9 mouse cellular contexts compared by ENCODE assay signal in the genomic region with DNA sequence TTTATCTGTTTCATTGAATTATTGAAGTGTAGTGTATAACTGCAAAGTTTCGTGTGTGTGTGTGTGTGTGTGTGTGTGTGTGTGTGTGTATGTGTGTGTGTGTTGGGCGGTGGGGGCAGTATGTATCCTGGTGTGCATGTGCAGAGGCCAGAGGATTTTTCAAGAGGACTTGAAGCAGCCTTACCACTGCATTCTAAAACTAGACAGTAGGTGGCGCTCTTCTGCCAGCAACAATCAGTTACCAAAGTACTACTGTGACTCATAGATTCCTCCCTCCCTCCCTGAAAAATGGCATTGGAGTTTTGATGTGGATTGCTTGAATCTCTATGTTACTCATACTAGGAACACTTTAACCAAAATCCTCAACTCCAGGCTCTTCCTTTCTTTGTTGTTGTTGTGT. TPM values are rescaled to one million over a fixed set of nuclear protein-coding genes. Genes with fewer than 3 reads are reported as not detected.
DNase-seq lines count a peak whose midpoint lies in the region.
"Had no signal": no experiment of that assay in that cellular context is flagged by ENCODE, and none has a peak within 500 bp of the region (broad histone marks: within the 10 kb centered on the region; RNA-seq: fewer than 3 reads in every experiment).

No protein-coding gene starts in this region.

- peak; percentile 36 to 39 for DNase-seq in urinary bladder, adult 18-20 months (ENCODE audit: low spot score in 2 of 2)
- no peak for DNase-seq in urinary bladder, adult 2 months (ENCODE audit: low spot score)
- peak; percentile 81 to 86 for DNase-seq in cerebellum, postnatal 14 days
- DNase-seq in gastrocnemius, adult 8-10 months (ENCODE audit: low spot score in 2 of 2) = peak; percentile 68 to 77
- peak; percentile 74 for DNase-seq in kidney, adult 11 months
- peak; percentile 88 to 94 for DNase-seq in left cerebral cortex, postnatal 25 days (ENCODE audit: low spot score in 2 of 2)
- peak; percentile 96 for DNase-seq in naive thymus-derived CD4-positive, alpha-beta T cell, adult 2 months (ENCODE audit: low read depth)
- peak; percentile 95 for DNase-seq in splenic B cell, adult 2 months (ENCODE audit: low read depth, low spot score)

- H3K27me3 ChIP-seq in splenic B cell, adult 2 months (ENCODE audit: control insufficient read depth, insufficient read depth, low read length, poor library complexity, severe bottlenecking) = no peaks in the 10 kb centered on the region
- H3K27me3 ChIP-seq: embryonic facial prominence, embryonic 13.5 days had no signal

- H3K36me3 ChIP-seq in splenic B cell, adult 2 months (ENCODE audit: control insufficient read depth, insufficient read depth, low read length, poor library complexity, severe bottlenecking) = peaks cover 4% of the 10 kb centered on the region; the same call in 1 of the 2 replicates

- intact Hi-C loops in left cerebral cortex, postnatal 25 days (cut with DNase I) = loop anchor here (1.0 to 5.0 kb wide), 3 partner anchors 46 to 318 kb away; no protein-coding TSS in a partner anchor

RNA-seq across cellular contexts. Expression of a gene that starts 8.1 kb away (rescaled TPM):
- polyA plus RNA-seq in urinary bladder, adult 2 months (2012; rRNA removed) = 50.3 and 66.3 TPM in 2 replicates
- 10 to 100 TPM; 33.9 to 39.7 (median 37.6) TPM for total RNA-seq in gastrocnemius, adult 8-10 months (2022)
- total RNA-seq in left cerebral cortex, postnatal 25 days (2021) = 10 to 100 TPM; 33.9 to 35.5 TPM

RNA-seq across cellular contexts. Expression of a gene that starts 11.2 kb away (rescaled TPM):
- polyA plus RNA-seq in urinary bladder, adult 2 months (2012; rRNA removed) = 6.6 and 7.1 TPM in 2 replicates
- total RNA-seq in gastrocnemius, adult 8-10 months (2022) = 10 to 100 TPM in 2 of 4 experiments, 1 to 10 TPM in 2; 9.0 to 11.3 (median 10.1) TPM
- 10 to 100 TPM; 16.5 to 18.1 TPM for total RNA-seq in left cerebral cortex, postnatal 25 days (2021)

RNA-seq across cellular contexts. Expression of a gene that starts 19.8 kb away (rescaled TPM):
- 23.8 and 57.1 TPM in 2 replicates for polyA plus RNA-seq in urinary bladder, adult 2 months (2012; rRNA removed)
- total RNA-seq in gastrocnemius, adult 8-10 months (2022) = 1 to 10 TPM; 7.9 to 9.9 (median 8.3) TPM
- total RNA-seq in left cerebral cortex, postnatal 25 days (2021) = 1 to 10 TPM; 2.5 to 3.2 TPM

RNA-seq across cellular contexts. Expression of a gene that starts 19.9 kb away (rescaled TPM):
- polyA plus RNA-seq in urinary bladder, adult 2 months (2012; rRNA removed) = 22.1 and 54.2 TPM in 2 replicates
- 10 to 100 TPM in 2 of 4 experiments, 1 to 10 TPM in 2; 8.3 to 11.3 (median 9.9) TPM for total RNA-seq in gastrocnemius, adult 8-10 months (2022)
- 1 to 10 TPM; 1.8 to 2.8 TPM for total RNA-seq in left cerebral cortex, postnatal 25 days (2021)
